Mouse (Mus musculus) right cerebral cortex, postnatal 14 days (tissue): Measurements from ENCODE around the gene Slc4a8.

Source experiments
- DNase-seq: peaks from one replicate; pipeline ENCODE4 v3.0.0; 2022

Gene Slc4a8

GRCm38 (mm10) chr15:100761419-100762185, at the start of gene Slc4a8:
Gene Slc4a8, plus strand, starts transcription at chr15:100761747.
- DNase-seq, result peak; percentile 96

GRCm38 (mm10) chr15:100714470-100714869, 47.1 kb upstream of the Slc4a8 start:
- DNase-seq, result no peak

GRCm38 (mm10) chr15:100715399-100715993, 46.1 kb upstream of the Slc4a8 start:
- no peak for DNase-seq

- DNase-seq, result no peak
Measured at GRCm38 (mm10) chr15:100717933-100718332, 43.6 kb upstream of the Slc4a8 start.

GRCm38 (mm10) chr15:100718572-100718971, 43.0 kb upstream of the Slc4a8 start:
- DNase-seq, result no peak

- no peak for DNase-seq
Measured at GRCm38 (mm10) chr15:100719217-100719616, 42.3 kb upstream of the Slc4a8 start.

- no peak for DNase-seq
Measured at GRCm38 (mm10) chr15:100720066-100720465, 41.5 kb upstream of the Slc4a8 start.

GRCm38 (mm10) chr15:100721445-100721844, 40.1 kb upstream of the Slc4a8 start:
- DNase-seq, result no peak

GRCm38 (mm10) chr15:100722026-100722425, 39.5 kb upstream of the Slc4a8 start:
- no peak for DNase-seq

- DNase-seq, result no peak
Measured at GRCm38 (mm10) chr15:100722564-100722963, 39.0 kb upstream of the Slc4a8 start.

- no peak for DNase-seq
Measured at GRCm38 (mm10) chr15:100723505-100723904, 38.0 kb upstream of the Slc4a8 start.

- DNase-seq, result no peak
Measured at GRCm38 (mm10) chr15:100726721-100727120, 34.8 kb upstream of the Slc4a8 start.

- DNase-seq, result no peak
Measured at GRCm38 (mm10) chr15:100727834-100728233, 33.7 kb upstream of the Slc4a8 start.

GRCm38 (mm10) chr15:100728586-100728985, 33.0 kb upstream of the Slc4a8 start:
- DNase-seq, result no peak

GRCm38 (mm10) chr15:100729281-100729985, 32.1 kb upstream of the Slc4a8 start, which contains the start of gene Galnt6:
Gene Galnt6, minus strand, starts transcription at chr15:100729376.
- no peak for DNase-seq

- no peak for DNase-seq
Measured at GRCm38 (mm10) chr15:100731081-100731480, 30.5 kb upstream of the Slc4a8 start.

- no peak for DNase-seq
Measured at GRCm38 (mm10) chr15:100732580-100732979, 29.0 kb upstream of the Slc4a8 start.

GRCm38 (mm10) chr15:100735095-100735952, 26.2 kb upstream of the Slc4a8 start:
- no peak for DNase-seq

- DNase-seq, result no peak
Measured at GRCm38 (mm10) chr15:100735953-100736300, 25.6 kb upstream of the Slc4a8 start.

- no peak for DNase-seq
Measured at GRCm38 (mm10) chr15:100737667-100738066, 23.9 kb upstream of the Slc4a8 start.

GRCm38 (mm10) chr15:100738351-100738781, 23.2 kb upstream of the Slc4a8 start:
- DNase-seq, result no peak

- DNase-seq, result no peak
Measured at GRCm38 (mm10) chr15:100739442-100739841, 22.1 kb upstream of the Slc4a8 start.

GRCm38 (mm10) chr15:100743238-100743637, 18.3 kb upstream of the Slc4a8 start:
- no peak for DNase-seq
